Mouse (Mus musculus): ENCODE measurements around the gene Crygb. TPM values are rescaled to one million over a fixed set of nuclear protein-coding genes. Genes with fewer than 3 reads are reported as not detected.

Crygb gene
- polyA plus RNA-seq, 1 experiment from 2014 or later, result not detected

Other genes starting within 250 kb of the Crygb start
- gene Plekhm3, start 125.5 kb downstream of the Crygb start, polyA plus RNA-seq (2015; fragmentation: Nextera tagmentation; extraction: Ambion mirVana), result 10.4 and 12.8 TPM in 2 replicates
- gene Akr1cl, start 49.5 kb downstream of the Crygb start, polyA plus RNA-seq (2015; fragmentation: Nextera tagmentation; extraction: Ambion mirVana), result not detected in 2 replicates
- gene Cryge, start 31.1 kb downstream of the Crygb start, polyA plus RNA-seq (2015; fragmentation: Nextera tagmentation; extraction: Ambion mirVana), result not detected in 2 replicates
- gene Crygd, start 18.8 kb downstream of the Crygb start, polyA plus RNA-seq (2015; fragmentation: Nextera tagmentation; extraction: Ambion mirVana), result 0.33 TPM in 1 of 2 replicates, not detected in the other
- not detected in 2 replicates for gene Crygc, start 8.6 kb downstream of the Crygb start, polyA plus RNA-seq (2015; fragmentation: Nextera tagmentation; extraction: Ambion mirVana)
- not detected in 2 replicates for gene Cryga, start 21.1 kb upstream of the Crygb start, polyA plus RNA-seq (2015; fragmentation: Nextera tagmentation; extraction: Ambion mirVana)
- not detected in 2 replicates for gene Gm28845, start 37.3 kb upstream of the Crygb start, polyA plus RNA-seq (2015; fragmentation: Nextera tagmentation; extraction: Ambion mirVana)
- gene D630023F18Rik, start 40.9 kb upstream of the Crygb start, polyA plus RNA-seq (2015; fragmentation: Nextera tagmentation; extraction: Ambion mirVana), result 1.6 and 3.1 TPM in 2 replicates
- gene Idh1, start 104.2 kb upstream of the Crygb start, polyA plus RNA-seq (2015; fragmentation: Nextera tagmentation; extraction: Ambion mirVana), result 553 and 565 TPM in 2 replicates
- gene Pikfyve, start 104.4 kb upstream of the Crygb start, polyA plus RNA-seq (2015; fragmentation: Nextera tagmentation; extraction: Ambion mirVana), result 9.8 and 12.4 TPM in 2 replicates
- 2.2 and 2.5 TPM in 2 replicates for gene Pth2r, start 199.8 kb upstream of the Crygb start, polyA plus RNA-seq (2015; fragmentation: Nextera tagmentation; extraction: Ambion mirVana)